Mouse (Mus musculus) v-Abl transformed pro-B cells (cell line): ENCODE measurements at regions not wholly inside any gene's neighbourhood (a gene's known extent, or its start where the extent isn't known, plus 50 kb on each side); places are given as distances from the start of the nearest gene placed in this dataset.
"Not testable (repeated sequence)": the region's sequence is repeated elsewhere in the genome, so short reads cannot be mapped to it uniquely, and the experiment has no call there.

Source experiments
- in situ Hi-C, 2 experiments: fragments of 400-800 bp; cut with MboI; formaldehyde crosslinking; loops; one replicate each; pipeline ENCODE4 v1.15.1; 2025; ENCODE audit not compliant: unreplicated experiment in 2 of 2

DNA sequence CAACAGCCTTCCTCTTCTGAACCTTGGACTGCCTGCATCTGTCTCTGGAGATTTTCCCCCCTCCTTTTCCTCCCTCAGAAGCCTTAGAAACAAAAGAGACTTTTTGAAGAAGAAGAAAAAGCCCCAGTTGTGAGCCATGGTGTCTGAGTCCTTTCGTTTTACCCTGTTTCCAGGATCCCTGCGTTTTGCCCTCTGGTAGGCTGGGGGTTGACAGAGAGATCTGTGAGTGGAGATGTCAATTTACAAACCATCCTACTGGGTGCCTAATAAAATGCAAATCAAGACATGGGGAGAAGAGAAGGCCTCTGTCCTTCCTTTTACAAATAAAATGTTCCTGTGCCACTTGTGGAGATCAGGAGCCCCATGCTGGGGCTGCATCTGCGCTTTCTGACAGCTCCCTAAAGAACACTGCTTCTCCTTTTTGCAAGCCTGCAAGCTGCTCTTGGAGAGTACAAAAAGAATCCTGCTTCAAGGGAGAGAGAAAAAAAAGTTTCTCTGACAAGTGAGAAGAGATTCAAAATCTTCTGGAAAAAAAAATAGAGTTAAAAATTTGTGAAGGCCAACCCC lies 421.4 kb downstream of the Tox3 start:
- in situ Hi-C loops = no loop called here

DNA sequence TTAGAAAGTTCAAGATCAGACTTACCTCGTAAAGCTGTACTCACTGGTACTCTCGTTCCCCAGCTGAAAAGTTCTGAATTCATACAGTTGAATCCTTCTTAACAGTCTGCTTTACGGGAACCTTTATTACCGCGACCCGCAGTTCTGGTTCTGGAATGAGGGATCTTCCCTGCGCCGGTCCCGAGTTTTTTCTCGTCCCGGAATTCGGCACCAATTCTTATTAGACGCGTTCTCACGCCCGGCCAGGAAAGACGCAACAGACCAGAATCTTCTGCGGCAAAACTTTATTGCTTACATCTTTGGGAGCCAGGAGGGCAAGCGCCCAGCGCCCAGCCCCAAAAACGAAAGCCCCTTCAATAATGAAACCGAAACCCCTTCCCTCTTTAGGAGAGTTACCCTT lies 423.4 kb downstream of the Tox3 start:
- in situ Hi-C loops = not testable (repeated sequence)

DNA sequence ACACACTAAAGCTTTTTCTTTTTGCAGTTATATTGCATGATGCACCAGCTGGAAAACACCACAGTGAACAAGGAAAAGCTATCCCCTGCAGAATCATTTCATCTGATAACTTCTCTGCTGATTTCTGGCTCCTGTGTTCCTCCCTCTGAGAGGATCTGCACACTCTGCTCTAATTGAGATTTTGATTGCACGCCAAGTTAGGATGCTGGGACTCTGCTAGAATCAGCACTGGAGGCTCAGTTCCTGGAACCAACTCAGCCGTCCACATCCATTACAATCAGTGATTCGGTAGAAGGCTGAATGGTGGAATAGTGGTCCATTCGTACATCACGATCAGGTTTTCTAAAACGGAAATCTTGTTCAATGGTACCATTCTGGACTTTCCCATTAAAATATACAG lies 434.1 kb downstream of the Tox3 start:
- in situ Hi-C loops = no loop called here

DNA sequence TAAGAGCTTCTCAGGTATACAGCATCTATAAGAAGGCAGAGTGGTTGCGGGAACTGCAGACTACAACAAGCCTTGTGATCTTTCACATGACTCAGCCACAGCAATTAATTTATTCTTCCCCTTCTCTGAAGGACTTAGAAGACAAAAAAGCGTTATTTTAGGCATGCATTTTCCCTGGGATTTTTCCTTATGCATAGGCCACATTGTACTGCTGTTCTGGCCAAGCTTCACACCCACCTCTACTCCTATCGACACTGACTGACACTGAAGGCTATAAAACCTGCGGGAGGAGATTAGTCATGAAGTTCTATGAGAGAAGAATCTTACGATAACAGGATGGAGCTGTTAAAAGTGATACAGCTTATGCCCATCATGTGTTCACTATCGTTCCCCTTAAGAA lies 441.9 kb downstream of the Tox3 start:
- in situ Hi-C loops = no loop called here

DNA sequence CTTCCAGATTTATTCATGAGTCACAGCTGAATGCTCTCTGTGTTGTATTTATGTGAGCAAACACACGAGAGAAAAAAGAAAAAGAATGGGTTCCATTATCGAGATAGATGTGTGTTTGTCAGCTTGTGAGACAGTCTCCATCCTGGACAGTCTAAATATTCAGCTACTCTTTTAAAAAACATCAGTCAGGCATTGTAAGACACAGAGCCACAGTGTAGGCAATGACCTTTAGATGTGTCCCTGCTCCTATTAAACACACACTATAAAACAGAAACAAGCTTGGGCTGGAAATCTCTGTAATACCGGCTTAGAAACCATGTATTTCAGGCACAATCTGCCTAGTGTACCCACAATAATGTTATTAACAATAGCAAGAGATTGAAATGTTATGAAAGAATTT lies 442.6 kb downstream of the Tox3 start:
- in situ Hi-C loops = no loop called here

DNA sequence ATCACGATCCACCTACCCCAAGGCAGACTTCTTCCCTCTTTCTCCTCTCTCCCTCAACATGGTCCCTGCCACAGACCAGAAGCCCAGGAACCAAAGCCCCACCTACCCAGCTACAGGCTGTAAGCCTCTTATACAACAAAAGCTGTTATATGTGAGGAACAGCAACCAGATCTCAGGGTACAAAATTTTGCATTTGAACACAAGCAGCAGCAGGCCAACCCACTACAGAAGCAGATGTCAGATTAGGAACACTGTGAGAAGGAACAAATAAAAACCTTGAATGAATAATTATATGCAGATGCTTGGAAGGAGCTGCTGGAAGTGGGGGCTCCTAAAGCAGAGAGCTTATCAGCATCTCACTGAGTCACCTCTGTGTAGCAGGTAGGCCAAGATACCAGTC lies 444.8 kb downstream of the Tox3 start:
- in situ Hi-C loops = no loop called here

DNA sequence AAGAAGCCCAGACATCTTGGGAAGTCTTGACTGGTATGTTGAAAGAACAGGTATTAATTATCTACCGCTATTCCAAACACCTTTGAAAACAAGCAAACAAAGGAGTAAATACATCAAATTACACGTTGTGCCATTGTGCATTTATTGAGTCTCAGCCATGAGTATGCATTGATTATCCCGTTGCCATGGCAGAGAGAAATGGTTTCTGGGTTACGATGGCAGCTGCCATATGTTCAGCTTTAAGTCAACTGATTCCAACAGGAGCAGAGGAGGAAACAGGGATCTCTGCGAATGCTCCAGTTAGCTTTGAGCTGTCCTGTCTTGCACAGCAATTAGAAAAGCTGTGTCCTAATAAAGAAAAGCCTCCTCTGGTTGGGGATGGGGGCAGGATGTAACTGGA lies 475.4 kb downstream of the Tox3 start:
- in situ Hi-C loops = no loop called here

DNA sequence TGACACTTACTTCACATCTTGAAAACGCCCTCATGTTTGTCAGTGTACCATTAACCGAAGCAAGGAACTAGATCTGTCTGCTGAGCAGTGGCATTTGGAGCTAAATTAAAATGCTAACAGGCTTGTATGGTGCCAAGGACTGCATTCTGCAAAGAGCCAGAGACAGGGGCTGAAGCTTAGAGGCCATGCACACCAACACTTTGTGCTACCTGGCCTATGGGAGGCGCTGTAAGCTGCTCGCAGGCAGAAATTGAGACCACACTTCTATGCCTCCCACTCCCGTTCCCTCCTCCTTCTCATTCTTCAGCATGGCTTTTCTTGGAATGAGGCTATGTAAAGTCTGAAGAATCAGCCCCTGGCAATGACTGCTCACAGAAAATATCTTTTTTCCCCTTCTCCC lies 476.2 kb downstream of the Tox3 start:
- in situ Hi-C loops = no loop called here

DNA sequence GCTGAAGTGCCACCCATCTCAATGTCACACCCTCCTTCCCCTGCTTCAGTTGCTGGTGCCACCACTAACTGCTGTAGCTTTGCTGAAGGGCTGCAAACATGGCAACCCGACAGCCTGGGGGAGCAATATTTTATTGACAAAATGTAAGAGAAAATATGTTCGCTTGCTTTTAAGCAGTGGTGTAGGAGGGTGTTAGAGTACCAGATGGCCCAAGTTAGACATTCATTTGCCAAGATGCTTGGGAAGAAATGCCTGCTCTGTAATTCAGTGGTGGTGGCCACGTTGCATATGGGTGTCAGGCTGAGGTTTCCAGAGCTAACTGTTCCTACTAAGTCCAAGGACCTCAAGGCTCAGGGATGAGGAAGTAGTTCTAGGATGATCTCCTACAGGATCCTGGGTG lies 488.3 kb downstream of the Tox3 start:
- in situ Hi-C loops = no loop called here

DNA sequence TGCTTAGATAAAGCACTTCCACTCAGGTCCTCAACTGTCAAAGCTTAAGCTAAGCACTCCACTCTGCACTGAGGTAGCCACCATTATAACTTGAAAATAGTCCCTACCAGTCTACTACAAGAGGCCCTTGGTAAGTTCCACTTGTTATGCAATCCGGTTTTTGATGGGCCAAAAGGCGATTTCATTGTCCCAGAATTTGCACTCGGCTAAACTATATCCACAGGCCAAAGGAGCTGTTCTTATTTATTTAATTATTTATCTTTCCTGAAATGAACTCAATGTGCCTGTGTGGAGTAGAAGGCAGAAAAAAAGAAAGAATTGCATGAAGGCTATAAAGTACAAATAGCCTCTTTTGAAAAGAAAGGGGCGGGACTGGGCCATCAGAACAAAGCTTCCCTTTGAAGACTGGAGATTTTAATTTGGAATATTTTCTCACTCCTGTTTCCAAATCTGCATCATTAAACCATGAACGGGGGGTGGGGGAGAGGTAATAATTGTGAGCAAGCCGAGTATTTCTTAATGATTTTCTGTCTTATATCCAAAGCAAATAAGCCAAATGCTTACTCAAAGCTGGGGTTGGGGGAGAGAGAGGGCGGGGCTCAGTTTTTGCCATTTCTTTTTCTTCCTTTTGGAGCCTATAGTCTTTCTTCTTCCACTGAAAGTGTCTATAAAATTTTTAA lies 489.3 kb downstream of the Tox3 start:
- in situ Hi-C loops = no loop called here

DNA sequence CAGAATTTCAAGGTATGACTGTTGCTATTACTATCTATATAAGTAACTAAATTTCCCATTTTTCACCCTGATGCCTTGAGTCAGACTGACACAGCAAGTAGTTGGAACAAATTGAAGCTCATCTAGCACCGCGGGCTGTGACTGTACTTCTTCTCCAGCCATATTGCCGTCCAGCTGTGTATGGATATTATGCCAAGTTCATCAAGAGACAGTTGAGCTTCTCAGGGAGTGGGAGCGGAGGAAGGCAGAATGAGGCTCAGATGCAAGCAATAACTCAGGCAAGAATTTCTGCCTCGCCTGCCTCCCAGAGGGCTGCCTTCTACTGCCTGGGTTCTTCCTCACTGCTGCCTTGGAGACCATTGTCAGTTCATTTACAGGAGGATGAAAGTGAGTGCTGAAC lies 492.6 kb downstream of the Tox3 start:
- in situ Hi-C loops = no loop called here

DNA sequence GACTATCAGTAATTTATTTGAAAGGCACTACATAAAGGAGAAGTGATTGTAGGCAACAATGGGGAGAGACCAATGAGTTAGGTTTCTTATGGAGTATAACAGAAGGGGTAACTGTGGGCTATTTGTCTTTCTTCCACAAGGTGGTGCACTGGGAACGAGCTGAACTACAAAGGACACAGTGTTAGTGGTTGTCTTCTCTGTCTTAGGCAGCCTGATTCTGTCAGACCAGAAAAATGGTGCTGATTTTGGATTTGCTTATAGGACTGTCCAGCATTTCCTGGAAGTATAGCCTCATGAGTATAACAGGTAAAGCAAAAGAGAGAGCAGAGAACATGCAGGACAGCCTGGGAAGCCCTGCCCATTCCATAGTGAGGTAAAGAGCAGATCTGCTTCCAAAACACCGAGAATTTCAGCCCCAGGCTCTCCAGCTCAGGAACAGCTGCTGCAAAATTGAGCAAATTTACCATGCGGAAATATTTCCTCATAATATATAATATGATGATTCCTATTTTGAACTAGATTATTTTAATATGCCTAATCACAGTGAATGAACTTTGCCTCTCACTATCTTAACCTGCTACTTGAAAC lies 497.8 kb downstream of the Tox3 start:
- in situ Hi-C loops = no loop called here

DNA sequence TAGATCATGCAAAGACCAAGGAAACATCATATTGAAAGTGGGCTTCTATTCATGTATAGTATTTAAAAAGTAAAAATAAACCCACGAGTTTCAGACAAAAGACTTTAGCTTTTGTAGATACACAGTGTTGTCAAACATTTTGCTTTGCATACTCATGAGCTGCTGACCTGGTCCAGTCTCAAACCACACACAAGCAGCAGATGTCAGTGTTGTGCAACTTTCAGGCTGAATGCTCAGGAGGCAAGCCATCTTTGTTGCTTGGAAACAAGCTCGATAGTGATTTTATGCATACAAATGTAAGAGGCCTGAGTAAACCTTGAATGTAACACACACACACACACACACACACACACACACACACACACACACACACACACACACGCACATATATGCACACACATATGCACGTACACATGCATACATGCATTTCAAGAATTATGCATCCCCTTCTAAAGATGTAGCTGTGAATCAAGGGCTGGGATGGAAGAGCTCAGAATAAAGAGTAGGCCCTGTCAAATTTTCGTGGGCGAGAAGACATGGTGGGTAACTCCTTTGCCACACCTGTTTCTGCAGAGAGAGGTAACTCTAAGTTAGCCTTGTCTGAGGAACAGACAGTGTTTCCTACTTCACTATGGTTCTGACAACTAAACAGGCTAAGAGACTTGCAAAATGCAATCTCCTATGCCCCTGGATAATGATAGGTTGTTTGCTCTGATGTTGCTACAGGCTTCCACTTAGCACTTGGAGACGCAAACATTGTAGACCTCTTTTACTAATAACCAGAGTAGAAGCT lies 498.5 kb downstream of the Tox3 start:
- in situ Hi-C loops = no loop called here

DNA sequence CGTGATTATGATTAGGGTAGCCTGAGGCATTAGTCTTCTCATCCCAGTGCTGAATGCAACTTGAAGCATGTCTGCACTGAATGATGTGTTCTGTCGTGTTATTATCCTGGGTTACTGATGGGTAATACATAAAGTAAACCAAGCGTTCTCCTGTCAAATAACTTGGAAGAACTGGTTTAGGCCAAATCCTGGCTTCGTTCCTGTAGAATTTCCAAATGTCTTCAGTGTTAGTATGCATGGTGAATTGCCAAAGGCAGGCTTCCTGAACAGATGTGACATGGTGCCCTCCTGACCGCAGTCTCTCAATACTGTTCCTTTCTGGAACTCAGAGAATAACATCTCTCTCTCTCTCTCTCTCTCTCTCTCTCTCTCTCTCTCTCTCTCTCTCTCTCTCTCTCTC lies 509.6 kb downstream of the Tox3 start:
- in situ Hi-C loops = no loop called here

DNA sequence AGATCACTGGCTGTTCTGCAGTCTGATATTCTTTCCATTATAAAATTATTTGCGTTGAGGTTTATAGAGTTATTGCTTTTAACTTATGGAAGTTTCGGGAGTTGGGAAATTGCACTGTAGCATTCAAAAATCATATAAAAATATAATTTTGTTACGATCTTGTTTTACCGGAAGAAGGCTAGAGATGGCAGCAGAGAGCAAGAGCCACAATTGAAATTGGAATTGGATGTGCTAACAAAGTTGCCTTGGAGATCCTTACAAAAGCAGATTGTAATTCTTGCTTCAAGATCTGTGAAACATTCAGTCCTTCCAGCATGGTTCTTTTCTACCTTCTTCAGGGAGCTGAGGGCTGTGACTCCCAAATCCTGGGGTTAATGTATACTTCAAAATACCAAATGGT lies 514.4 kb downstream of the Tox3 start:
- in situ Hi-C loops = no loop called here

DNA sequence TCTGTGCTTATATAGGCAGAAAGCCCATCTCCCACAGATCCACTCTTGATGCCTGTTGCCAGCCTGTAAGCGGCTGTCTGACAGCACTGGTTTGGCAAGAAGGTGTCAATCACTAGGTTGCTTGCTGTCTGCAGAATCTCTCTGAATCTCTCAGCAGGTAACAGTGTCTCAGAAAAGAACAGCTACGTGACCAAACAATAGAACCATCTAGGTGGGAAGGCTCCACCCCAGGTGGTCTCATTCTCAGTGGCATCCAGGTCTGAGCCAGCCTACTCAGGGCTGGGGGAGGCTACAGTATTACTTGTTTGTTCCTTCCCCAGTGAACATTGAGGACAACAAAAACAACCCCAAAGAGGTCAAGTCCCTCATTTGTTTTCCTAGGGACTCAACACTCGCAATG lies 523.6 kb downstream of the Tox3 start:
- in situ Hi-C loops = no loop called here

DNA sequence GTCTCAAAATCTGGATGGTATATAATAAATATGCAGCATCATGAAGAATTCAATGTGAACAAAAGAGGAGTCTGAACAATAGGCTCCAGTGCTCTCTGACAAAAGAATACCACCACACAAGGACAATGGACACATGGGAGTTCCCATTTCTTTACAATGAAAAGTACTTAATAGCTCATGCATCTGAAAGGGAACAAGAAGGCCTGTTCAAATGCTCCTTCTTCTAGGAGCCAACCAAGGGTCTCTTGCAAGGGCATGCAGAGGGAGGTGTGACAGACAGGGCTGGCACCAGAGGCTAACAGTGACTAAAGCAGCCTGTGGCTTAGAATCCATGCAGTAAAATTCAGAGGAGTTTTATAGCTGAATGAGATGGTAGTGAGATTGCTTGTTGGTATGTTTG lies 524.5 kb downstream of the Tox3 start:
- in situ Hi-C loops = no loop called here

DNA sequence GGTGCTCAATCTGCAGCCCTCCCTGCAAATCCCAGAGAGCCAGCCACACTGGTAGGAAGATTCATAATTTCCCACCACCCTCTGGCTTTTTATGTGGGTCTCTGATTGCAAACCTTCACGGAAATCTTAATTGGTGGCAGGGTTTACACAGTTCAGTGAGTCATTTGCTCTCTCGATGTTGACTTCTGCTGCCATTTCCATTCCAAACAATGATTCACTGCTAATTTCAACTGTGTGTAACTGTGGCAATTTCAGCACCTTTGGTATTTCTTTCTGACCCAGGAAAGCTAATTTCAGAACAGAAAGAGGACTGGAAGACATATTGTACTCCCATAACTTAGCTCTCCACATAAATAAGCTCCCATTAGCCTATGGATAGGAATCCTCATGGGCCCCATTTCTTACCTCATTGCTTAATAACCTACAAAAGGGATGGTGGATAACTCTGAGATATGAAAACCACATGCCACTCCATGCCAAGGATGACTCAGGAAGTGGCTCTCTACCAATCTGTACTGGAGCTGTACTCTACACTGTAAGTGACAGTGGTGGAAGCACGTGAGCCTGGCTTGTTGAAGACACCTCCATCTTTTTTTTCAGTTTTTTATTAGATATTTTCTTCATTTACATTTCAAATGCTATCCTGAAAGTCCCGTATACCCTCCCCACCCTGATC lies 536.0 kb downstream of the Tox3 start:
- in situ Hi-C loops = no loop called here

DNA sequence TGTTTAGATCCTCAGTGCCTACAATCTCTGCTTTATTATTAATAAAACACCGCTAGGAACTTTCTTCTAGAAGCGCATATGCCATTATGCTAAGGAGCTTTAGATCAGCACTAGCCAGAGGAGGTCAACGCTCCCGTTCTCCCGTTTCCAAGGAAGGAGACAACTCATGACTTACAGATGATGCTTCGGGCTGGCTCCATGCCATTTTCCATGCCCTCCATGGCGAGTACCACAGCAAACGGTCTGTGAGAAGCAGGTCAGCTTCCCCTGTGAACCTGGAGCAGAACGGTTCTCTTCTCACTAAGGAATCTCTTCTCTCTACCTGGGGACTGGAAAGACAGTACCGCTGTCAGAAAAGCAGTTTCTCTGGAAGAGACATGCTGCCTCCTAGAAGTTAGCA lies 559.8 kb downstream of the Tox3 start:
- in situ Hi-C loops = loop anchor here in 1 of 2 experiments (25.0 kb wide), 1 partner anchor 1526 kb away; the partner anchor contains the start of gene Adcy7

DNA sequence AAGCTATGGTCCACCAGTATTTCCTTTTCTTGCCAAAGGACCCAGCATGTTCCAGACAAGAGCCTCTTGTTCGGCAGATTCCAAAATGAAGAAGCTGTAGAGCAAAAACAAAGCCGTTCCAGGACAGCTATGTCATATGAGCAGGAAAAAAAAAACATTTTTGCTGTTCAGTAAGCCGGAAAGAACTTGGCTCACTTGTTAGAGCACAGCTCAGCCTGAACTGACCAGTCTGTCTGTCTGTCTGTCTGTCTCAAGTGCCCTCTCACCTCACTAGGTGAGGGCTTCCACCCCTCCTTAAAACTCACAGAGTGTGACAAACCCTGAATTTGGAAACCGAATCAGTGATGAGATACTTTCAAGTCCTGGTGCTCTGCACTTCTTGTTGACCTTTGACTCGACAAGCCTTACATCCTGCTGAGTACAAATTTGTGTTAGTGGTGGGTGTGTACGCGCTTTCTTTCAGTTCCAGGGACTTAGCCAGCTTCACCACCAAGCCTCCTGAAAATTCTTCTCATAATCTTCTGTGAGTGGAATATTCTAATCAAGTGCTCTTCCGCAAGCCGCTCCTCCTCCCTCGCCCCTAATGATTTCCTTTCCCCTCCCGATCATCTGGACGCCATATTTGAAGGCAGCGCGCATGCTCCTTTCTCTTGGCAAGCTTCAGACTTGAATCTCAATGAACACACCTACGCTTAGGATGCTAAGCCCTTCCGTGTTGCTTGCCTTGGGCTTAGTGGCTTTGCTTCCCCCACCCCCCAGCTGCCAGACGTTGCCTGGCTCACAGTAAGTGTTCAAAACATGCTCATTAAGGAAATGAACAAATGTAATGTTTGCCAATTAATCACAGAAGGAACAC lies 560.9 kb downstream of the Tox3 start:
- in situ Hi-C loops = loop anchor here in 1 of 2 experiments (25.0 kb wide), 1 partner anchor 1525 kb away; the partner anchor contains the start of gene Adcy7
